Mouse (Mus musculus) adrenal gland, postnatal 36 days (tissue): ENCODE data around the gene Fzd4. TPM values are rescaled to one million over a fixed set of nuclear protein-coding genes. Genes with fewer than 3 reads are reported as not detected.

Experiments used
- DNase-seq, 2 experiments: peaks; one replicate each; pipeline ENCODE4 v3.0.0; 2021; ENCODE audit warnings: mixed read lengths in 1 of 2
- long read RNA-seq, 2 experiments: library from polyadenylated mRNA; stranded (forward); transcript quantifications; one replicate each; pipeline ENCODE4 v2.0.0; 2021; ENCODE audit warnings: borderline sequencing depth in 2 of 2
- total RNA-seq, 2 experiments: library from RNA; stranded (reverse); gene quantifications; 2 replicates each; pipeline ENCODE4 v1.2.3; 2021

The Fzd4 gene
- total RNA-seq, result 10 to 100 TPM; 41.2 to 43.4 TPM
- long read RNA-seq, experiment 1, full-length matches to known transcripts, result 4 of 12 reads
- long read RNA-seq, experiment 1, partial matches to known transcripts, result 0 of 12 reads
- long read RNA-seq, experiment 1, other reads (novel, unspliced or antisense), result 8 of 12 reads
- long read RNA-seq, experiment 2, full-length matches to known transcripts, result 3 of 5 reads
- long read RNA-seq, experiment 2, partial matches to known transcripts, result 0 of 5 reads
- long read RNA-seq, experiment 2, other reads (novel, unspliced or antisense), result 2 of 5 reads

GRCm38 (mm10) chr7:89404081-89404733 lies at the start of gene Fzd4, which contains the start of gene Tmem135:
Gene Fzd4, plus strand, starts transcription at chr7:89404355.
Gene Tmem135, minus strand, starts transcription at chr7:89404222.
- DNase-seq, result peak; percentile 97 to 99

GRCm38 (mm10) chr7:89355519-89356255 lies 48.5 kb upstream of the Fzd4 start:
- peak; percentile 14 to 33 for DNase-seq

- peak in 1 of 2 experiments; percentile 55 for DNase-seq
Measured at GRCm38 (mm10) chr7:89356307-89356706, 47.8 kb upstream of the Fzd4 start.

GRCm38 (mm10) chr7:89363975-89364374 lies 40.2 kb upstream of the Fzd4 start:
- no peak for DNase-seq

- DNase-seq, result no peak
Measured at GRCm38 (mm10) chr7:89365135-89365880, 38.8 kb upstream of the Fzd4 start.

GRCm38 (mm10) chr7:89367643-89368042 lies 36.5 kb upstream of the Fzd4 start:
- DNase-seq, result no peak

- no peak for DNase-seq
Measured at GRCm38 (mm10) chr7:89370086-89370485, 34.1 kb upstream of the Fzd4 start.

- peak; percentile 50 to 63 for DNase-seq
Measured at GRCm38 (mm10) chr7:89370917-89371316, 33.2 kb upstream of the Fzd4 start.

- DNase-seq, result no peak
Measured at GRCm38 (mm10) chr7:89371623-89372295, 32.4 kb upstream of the Fzd4 start.

GRCm38 (mm10) chr7:89380935-89381705 lies 23.0 kb upstream of the Fzd4 start:
- DNase-seq, result peak in 1 of 2 experiments; percentile 21

GRCm38 (mm10) chr7:89382892-89383291 lies 21.3 kb upstream of the Fzd4 start:
- DNase-seq, result no peak

- no peak for DNase-seq
Measured at GRCm38 (mm10) chr7:89388981-89389380, 15.2 kb upstream of the Fzd4 start.

GRCm38 (mm10) chr7:89390660-89391059 lies 13.5 kb upstream of the Fzd4 start:
- DNase-seq, result peak; percentile 53 to 71

GRCm38 (mm10) chr7:89391281-89391680 lies 12.9 kb upstream of the Fzd4 start:
- no peak for DNase-seq

GRCm38 (mm10) chr7:89391831-89392230 lies 12.3 kb upstream of the Fzd4 start:
- DNase-seq, result no peak

- DNase-seq, result peak; percentile 48 to 55
Measured at GRCm38 (mm10) chr7:89392388-89392787, 11.8 kb upstream of the Fzd4 start.

- no peak for DNase-seq
Measured at GRCm38 (mm10) chr7:89392825-89393224, 11.3 kb upstream of the Fzd4 start.

- no peak for DNase-seq
Measured at GRCm38 (mm10) chr7:89395399-89395798, 8.8 kb upstream of the Fzd4 start.

- DNase-seq, result no peak
Measured at GRCm38 (mm10) chr7:89396386-89396785, 7.8 kb upstream of the Fzd4 start.

GRCm38 (mm10) chr7:89397837-89398534 lies 6.2 kb upstream of the Fzd4 start:
- no peak for DNase-seq
